In the genomic region with DNA sequence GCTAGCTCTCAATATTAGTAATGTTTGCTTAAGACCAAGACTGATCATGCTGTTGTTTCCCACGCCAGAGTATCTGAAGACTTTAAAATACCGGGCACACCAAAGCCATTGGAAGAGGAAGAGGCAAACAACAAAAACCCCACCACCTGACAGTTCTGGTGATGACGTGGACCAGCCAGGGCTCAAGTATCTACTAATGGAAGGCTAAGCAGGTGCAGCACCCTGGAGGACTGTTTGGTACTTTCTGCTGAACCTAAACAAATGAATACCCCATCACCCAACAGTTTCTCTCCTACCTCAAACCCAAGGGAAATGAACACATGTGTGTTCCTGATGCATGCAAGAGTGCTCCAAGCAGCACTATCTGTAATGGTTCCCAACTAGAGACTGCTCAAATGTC, we compare ENCODE assay signal across 19 mouse cellular contexts.
A peak's percentile ranks its signal among the peaks of the same experiment; 100 is the strongest.
DNase-seq lines count a peak whose midpoint lies in the region; TF ChIP-seq lines count a peak whose summit lies in the region.
"Had no signal": no experiment of that assay in that cellular context is flagged by ENCODE, and none has a peak within 500 bp of the region (broad histone marks: within the 10 kb centered on the region; RNA-seq: fewer than 3 reads in every experiment).

No protein-coding gene starts in this region.

- H3K27ac ChIP-seq in CH12.LX (ENCODE audit: insufficient read depth, low read depth) = no peak overlapping the region

- no peak for TF ChIP-seq POLR2A in CH12.LX (IDR thresholded peaks at IDR 0.05; ENCODE audit: low read depth, low read length)

- TF ChIP-seq RAD21 in CH12.LX (IDR thresholded peaks at IDR 0.05; ENCODE audit: low read depth, low read length) = peak; percentile 5; the same call in 1 of the 2 replicates

- dilution Hi-C loops in CH12.LX (cut with MboI; ENCODE audit: extremely low pct_ligation_motif_present, extremely low pct_unique_long_range_greater_than_20kb, low sequenced_read_pairs) = no loop called here

- TF ChIP-seq CTCF in CH12.LX (conservative IDR thresholded peaks at IDR 0.05 in 1 of 2, IDR thresholded peaks at IDR 0.05 in 1 of 2; ENCODE audit: low read depth in 2 of 2, low read length in 2 of 2) = no peak; a peak in 1 of 4 replicates

- H3K4me3 ChIP-seq in CH12.LX (replicated peaks in 1 of 3; ENCODE audit: low read depth in 2 of 3, low read length in 2 of 3, poor library complexity in 1 of 3) = no peak overlapping the region

- DNase-seq in A20 (ENCODE audit: low read depth, low spot score) (peak; percentile 49), CH12.LX (ENCODE audit: extremely low read depth) (peak; percentile 80)
- DNase-seq in splenic B cell, adult 2 months (ENCODE audit: low read depth, low spot score) = peak; percentile 11
- DNase-seq in left cerebral cortex, postnatal 36 days (ENCODE audit: low spot score in 2 of 2) = no peak
- no peak for DNase-seq in layer of hippocampus, postnatal 25 days (ENCODE audit: extremely low spot score in 1 of 2, low spot score in 1 of 2)
- DNase-seq in embryo, embryonic 10 days (ENCODE audit: low spot score) = no peak
- DNase-seq: adrenal gland, adult 2 months; adrenal gland, adult 8-10 months; adrenal gland, postnatal 10 days; adrenal gland, postnatal 14 days; adrenal gland, postnatal 25 days; adrenal gland, postnatal 36 days; B cell, adult 2 months; cerebellum, adult 11 months; cerebellum, adult 11-12 months; cerebellum, adult 18-20 months; cerebellum, adult 2 months; cerebellum, adult 8-10 months had no signal

- TF ChIP-seq EP300 in CH12.LX (IDR thresholded peaks at IDR 0.05; ENCODE audit: low read length) = peak; percentile 64; the same call in 1 of the 2 replicates

- H3K79me2 ChIP-seq in CH12.LX (replicated peaks; ENCODE audit: control insufficient read depth, extremely low read depth, insufficient read depth, poor library complexity, severe bottlenecking) = no peaks in the 10 kb centered on the region

- no peaks in the 10 kb centered on the region for H3K36me3 ChIP-seq in CH12.LX (replicated peaks in 1 of 2; ENCODE audit: control insufficient read depth in 1 of 2, insufficient read depth in 1 of 2, low read length in 1 of 2)
- H3K36me3 ChIP-seq in splenic B cell, adult 2 months (ENCODE audit: control insufficient read depth, insufficient read depth, low read length, poor library complexity, severe bottlenecking) = no peaks in the 10 kb centered on the region
- H3K36me3 ChIP-seq: G1E had no signal

- no peak overlapping the region for H3K9ac ChIP-seq in CH12.LX (ENCODE audit: insufficient read depth, low read depth)

- in situ Hi-C loops in CH12.LX (cut with MboI; ENCODE audit: low pct_ligation_motif_present, low pct_unique_long_range_greater_than_20kb, low sequenced_read_pairs) = no loop called here

- H3K9me3 ChIP-seq in CH12.LX (replicated peaks; ENCODE audit: low read length) = no peaks in the 10 kb centered on the region
- H3K9me3 ChIP-seq: G1E had no signal

- H3K4me2 ChIP-seq in CH12.LX (ENCODE audit: insufficient read depth, low read depth, poor library complexity, severe bottlenecking) = peak overlapping the region; percentile 26

- H3K27me3 ChIP-seq in CH12.LX (replicated peaks) = peaks cover 1% of the 10 kb centered on the region
- no peaks in the 10 kb centered on the region for H3K27me3 ChIP-seq in splenic B cell, adult 2 months (ENCODE audit: control insufficient read depth, insufficient read depth, low read length, poor library complexity, severe bottlenecking)

- H3K4me1 ChIP-seq in CH12.LX (ENCODE audit: control insufficient read depth in 1 of 2, insufficient read depth in 2 of 2) = peaks cover 29 to 63% of the 10 kb centered on the region in 2 experiments

- intact Hi-C loops in left cerebral cortex, postnatal 36 days (cut with DNase I) = no loop called here

TF ChIP-seq in CH12.LX, 34 proteins besides CTCF, POLR2A, EP300 and RAD21:
- TF ChIP-seq E2F4 (IDR thresholded peaks at IDR 0.05; ENCODE audit: insufficient replicate concordance, low read depth, low read length) (no peak), UBTF (IDR thresholded peaks at IDR 0.05; ENCODE audit: low read depth, low read length) (no peak), ELF1 (IDR thresholded peaks at IDR 0.05; ENCODE audit: low read depth, low read length) (peak; percentile 61; the same call in 1 of the 2 replicates), MAFK (IDR thresholded peaks at IDR 0.05; ENCODE audit: insufficient replicate concordance, low read length) (no peak), MAX (IDR thresholded peaks at IDR 0.05; ENCODE audit: low read length) (peak; percentile 64), ZMIZ1 (IDR thresholded peaks at IDR 0.05; ENCODE audit: low read depth, low read length) (no peak), CHD1 (IDR thresholded peaks at IDR 0.05; ENCODE audit: low read depth, low read length) (peak; percentile 65; the same call in 1 of the 2 replicates), TBP (conservative IDR thresholded peaks at IDR 0.05; ENCODE audit: low read depth, low read length) (0 out of 2 replicates have a peak, but pooled peaks have one; percentile 15), HCFC1 (IDR thresholded peaks at IDR 0.05; ENCODE audit: low read depth, low read length) (no peak), ETS1 (conservative IDR thresholded peaks at IDR 0.05; ENCODE audit: low read depth, low read length) (peak; percentile 76), IRF4 (IDR thresholded peaks at IDR 0.05; ENCODE audit: low read depth, low read length) (peak; percentile 36), ZC3H11A (IDR thresholded peaks at IDR 0.05; ENCODE audit: low read depth, low read length) (no peak), MXI1 (IDR thresholded peaks at IDR 0.05; ENCODE audit: low read depth, low read length) (peak; percentile 61; the same call in 1 of the 2 replicates), SIN3A (IDR thresholded peaks at IDR 0.05; ENCODE audit: low read length) (peak; percentile 65), GABPA (IDR thresholded peaks at IDR 0.05; ENCODE audit: insufficient replicate concordance, low read depth, low read length) (no peak), PAX5 (IDR thresholded peaks at IDR 0.05; ENCODE audit: low read length) (no peak), MYC (IDR thresholded peaks at IDR 0.05; ENCODE audit: low read depth, low read length) (0 out of 2 replicates have a peak, but pooled peaks have one; percentile 45), USF1 (IDR thresholded peaks at IDR 0.05; ENCODE audit: low read depth, low read length) (peak; percentile 40), POLR2AphosphoS2 (IDR thresholded peaks at IDR 0.05; ENCODE audit: low read depth, low read length) (no peak), CHD2 (IDR thresholded peaks at IDR 0.05; ENCODE audit: low read length) (0 out of 2 replicates have a peak, but pooled peaks have one; percentile 27), TCF12 (IDR thresholded peaks at IDR 0.05; ENCODE audit: low read depth, low read length) (peak; percentile 88), KAT2A (IDR thresholded peaks at IDR 0.05; ENCODE audit: insufficient replicate concordance, low read length) (no peak), JUND (conservative IDR thresholded peaks at IDR 0.05; ENCODE audit: low read depth, low read length) (no peak; the same call in 1 of the 2 replicates), ZNF384 (IDR thresholded peaks at IDR 0.05; ENCODE audit: low read depth, low read length) (no peak), MAZ (IDR thresholded peaks at IDR 0.05; ENCODE audit: low read depth, low read length) (0 out of 2 replicates have a peak, but pooled peaks have one; percentile 28), ZKSCAN1 (IDR thresholded peaks at IDR 0.05; ENCODE audit: borderline replicate concordance, low read depth, low read length) (no peak), NELFE (IDR thresholded peaks at IDR 0.05; ENCODE audit: low read depth, low read length) (0 out of 2 replicates have a peak, but pooled peaks have one; percentile 22), BHLHE40 (IDR thresholded peaks at IDR 0.05; ENCODE audit: low read depth, low read length) (peak; percentile 21; the same call in 1 of the 2 replicates), RCOR1 (conservative IDR thresholded peaks at IDR 0.05; ENCODE audit: low read depth, low read length) (0 out of 2 replicates have a peak, but pooled peaks have one; percentile 17), JUN (IDR thresholded peaks at IDR 0.05; ENCODE audit: insufficient read depth, low read depth, low read length) (peak; percentile 39; the same call in 1 of the 2 replicates), USF2 (conservative IDR thresholded peaks at IDR 0.05; ENCODE audit: low read depth, low read length) (peak; percentile 19; the same call in 1 of the 2 replicates), SMC3 (IDR thresholded peaks at IDR 0.05; ENCODE audit: low read depth, low read length) (no peak), MEF2A (IDR thresholded peaks at IDR 0.05; ENCODE audit: borderline replicate concordance, low read depth, low read length) (peak; percentile 50; the same call in 1 of the 2 replicates), NRF1 (IDR thresholded peaks at IDR 0.05; ENCODE audit: low read depth, low read length) (no peak)

Comparison
In these comparisons a context has a peak if more than half of its experiments do, and no peak if none do; other contexts are left out.
1. DNase-seq: peak in A20 (single experiment), CH12.LX (single experiment) and splenic B cell, adult 2 months (single experiment); none in left cerebral cortex, postnatal 36 days (0 of 2), layer of hippocampus, postnatal 25 days (0 of 2) and embryo, embryonic 10 days (single experiment).